Mouse (Mus musculus): ENCODE data around the gene Defb29. TPM values are rescaled to one million over a fixed set of nuclear protein-coding genes. Genes with fewer than 3 reads are reported as not detected.
A peak's percentile ranks its signal among the peaks of the same experiment; 100 is the strongest.

Gene Defb29
- polyA plus RNA-seq, 1 experiment from 2014 or later, result not detected

DNA sequence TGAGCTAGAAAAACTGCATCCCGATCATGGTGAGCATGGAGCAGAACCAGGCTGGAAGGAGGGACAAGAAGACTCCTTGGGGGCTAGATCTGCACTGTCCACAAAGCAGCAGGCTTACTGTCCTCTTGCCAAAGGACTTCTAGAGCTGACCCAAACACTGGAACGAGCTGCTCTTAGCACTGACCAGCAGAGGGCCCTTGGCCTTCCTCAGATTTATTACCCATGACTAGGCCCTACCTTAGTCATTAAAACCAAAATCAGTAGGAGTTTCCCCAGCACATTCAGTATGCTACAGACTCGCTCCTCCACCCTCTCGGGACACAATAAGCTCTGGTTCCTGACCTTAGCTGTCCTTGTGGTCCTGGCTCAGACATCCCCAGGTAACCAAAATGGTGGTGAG lies 21.9 kb downstream of the Defb29 start, which contains the start of gene Defb28:
Defb28 (plus strand) TSS at position 275 of the 400 bp plus-strand sequence.
- Histone ChIP-seq H3K9ac (ENCODE audit: low read depth, low read length) (no peak within 1 kb of the TSS), H3K4me3 (ENCODE audit: low read depth, low read length) (no peak within 1 kb of the TSS), H3K4me1 (replicated peaks; ENCODE audit: control insufficient read depth, insufficient read depth, low read length) (no peaks in the 10 kb centered on the region), H3K4me2 (replicated peaks; ENCODE audit: low read depth) (no peak within 1 kb of the TSS), H3K27me3 (replicated peaks; ENCODE audit: control insufficient read depth, insufficient read depth, low read length) (no peaks in the 10 kb centered on the region), H3K27ac (ENCODE audit: low read depth, low read length) (no peak within 1 kb of the TSS), H3K36me3 (ENCODE audit: control insufficient read depth, insufficient read depth) (no peaks in the 10 kb centered on the region), H3K9me3 (ENCODE audit: control insufficient read depth) (no peaks in the 10 kb centered on the region)
- 0 out of 2 replicates have a peak, but pooled peaks have one; percentile 18 for TF ChIP-seq CTCF (IDR thresholded peaks at IDR 0.05; ENCODE audit: low read depth)
- WGBS, result 71% methylated on average over 4 of the region's 4 CpGs
- no peak for ATAC-seq

DNA sequence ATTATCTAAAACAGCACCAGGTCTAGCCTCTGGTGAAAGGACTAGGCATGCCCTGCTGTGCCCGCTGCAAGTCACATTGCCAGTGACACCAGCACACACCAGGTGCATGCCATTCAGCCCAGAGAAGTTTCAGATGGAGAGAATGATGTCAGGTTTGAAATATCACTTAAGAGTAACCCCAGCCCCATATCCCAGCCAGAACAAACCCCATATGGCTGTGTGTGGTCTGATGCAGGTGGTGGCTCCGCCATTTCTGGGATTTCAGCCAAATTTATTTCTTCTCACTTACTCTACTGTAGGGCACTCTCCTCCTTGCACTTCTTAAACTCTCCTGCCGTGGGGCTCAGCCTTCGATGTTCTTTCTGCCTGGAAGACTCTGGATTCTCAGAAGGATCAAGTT lies 23.8 kb downstream of the Defb29 start:
- Histone ChIP-seq H3K36me3 (ENCODE audit: control insufficient read depth, insufficient read depth) (no peaks in the 10 kb centered on the region), H3K4me3 (ENCODE audit: low read depth, low read length) (no peak overlapping the region), H3K4me2 (replicated peaks; ENCODE audit: low read depth) (no peak overlapping the region), H3K4me1 (replicated peaks; ENCODE audit: control insufficient read depth, insufficient read depth, low read length) (no peaks in the 10 kb centered on the region), H3K9me3 (ENCODE audit: control insufficient read depth) (no peaks in the 10 kb centered on the region), H3K27me3 (replicated peaks; ENCODE audit: control insufficient read depth, insufficient read depth, low read length) (no peaks in the 10 kb centered on the region), H3K9ac (ENCODE audit: low read depth, low read length) (no peak overlapping the region), H3K27ac (ENCODE audit: low read depth, low read length) (no peak overlapping the region)
- ATAC-seq, result no peak
- 67% methylated on average over 4 of the region's 4 CpGs for WGBS
- no peak for TF ChIP-seq CTCF (IDR thresholded peaks at IDR 0.05; ENCODE audit: low read depth)

DNA sequence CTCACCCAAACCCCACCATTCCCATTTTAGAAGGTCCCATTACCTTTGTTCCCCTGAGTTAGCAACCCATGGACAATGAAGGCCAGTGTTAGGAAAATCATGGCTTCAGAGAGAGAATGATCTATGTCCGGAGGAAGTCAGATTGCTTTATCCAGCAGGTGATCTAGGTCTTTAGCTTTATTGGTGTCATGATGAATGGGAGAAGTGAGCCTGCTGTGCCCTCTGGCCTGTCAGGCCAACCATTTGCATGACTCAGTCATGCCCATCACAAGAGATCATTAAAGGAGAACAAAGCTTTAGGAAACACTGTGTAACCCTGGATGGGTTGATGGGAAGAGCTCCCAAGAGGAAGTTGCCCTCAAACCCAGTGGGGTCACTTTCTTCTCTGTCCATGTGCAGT lies 28.3 kb downstream of the Defb29 start, which contains the start of gene Defb26:
Defb26 (minus strand) TSS at position 101 of the 400 bp plus-strand sequence.
- 89% methylated on average over 1 of the region's 1 CpGs for WGBS
- no peak within 1 kb of the TSS for H3K4me3 ChIP-seq (ENCODE audit: low read depth, low read length)
- no peak within 1 kb of the TSS for H3K4me2 ChIP-seq (replicated peaks; ENCODE audit: low read depth)
- H3K4me1 ChIP-seq (replicated peaks; ENCODE audit: control insufficient read depth, insufficient read depth, low read length), result no peaks in the 10 kb centered on the region
- no peak within 1 kb of the TSS for H3K27ac ChIP-seq (ENCODE audit: low read depth, low read length)
- no peak for ATAC-seq
- no peaks in the 10 kb centered on the region for H3K9me3 ChIP-seq (ENCODE audit: control insufficient read depth)
- no peak for TF ChIP-seq CTCF (IDR thresholded peaks at IDR 0.05; ENCODE audit: low read depth)
- no peaks in the 10 kb centered on the region for H3K36me3 ChIP-seq (ENCODE audit: control insufficient read depth, insufficient read depth)
- H3K27me3 ChIP-seq (replicated peaks; ENCODE audit: control insufficient read depth, insufficient read depth, low read length), result no peaks in the 10 kb centered on the region
- no peak within 1 kb of the TSS for H3K9ac ChIP-seq (ENCODE audit: low read depth, low read length)

DNA sequence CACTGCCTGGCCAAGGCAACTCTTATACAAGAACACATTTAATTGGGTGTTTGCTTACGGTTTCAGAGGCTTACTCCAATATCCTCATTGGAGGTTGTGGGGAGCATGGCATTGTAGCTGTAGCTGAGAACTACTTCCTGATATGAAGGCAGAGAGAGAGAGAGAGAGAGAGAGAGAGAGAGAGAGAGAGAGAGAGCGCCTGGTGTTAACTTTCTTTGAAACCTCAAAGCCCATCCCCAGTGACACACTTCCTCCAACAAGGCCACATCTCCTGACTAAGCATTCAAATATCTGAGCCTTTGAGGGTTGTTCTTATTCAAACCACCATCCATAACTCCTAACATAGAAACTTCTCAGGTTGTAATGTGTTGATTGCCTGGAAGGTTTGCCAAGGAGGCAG lies 35.9 kb downstream of the Defb29 start:
- H3K27ac ChIP-seq (ENCODE audit: low read depth, low read length), result no peak overlapping the region
- TF ChIP-seq CTCF (IDR thresholded peaks at IDR 0.05; ENCODE audit: low read depth), result no peak
- no peaks in the 10 kb centered on the region for H3K27me3 ChIP-seq (replicated peaks; ENCODE audit: control insufficient read depth, insufficient read depth, low read length)
- no peaks in the 10 kb centered on the region for H3K36me3 ChIP-seq (ENCODE audit: control insufficient read depth, insufficient read depth)
- H3K9me3 ChIP-seq (ENCODE audit: control insufficient read depth), result no peaks in the 10 kb centered on the region
- H3K4me1 ChIP-seq (replicated peaks; ENCODE audit: control insufficient read depth, insufficient read depth, low read length), result no peaks in the 10 kb centered on the region
- no peak for ATAC-seq
- no peak overlapping the region for H3K4me3 ChIP-seq (ENCODE audit: low read depth, low read length)
- H3K9ac ChIP-seq (ENCODE audit: low read depth, low read length), result no peak overlapping the region
- 88% methylated on average over 2 of the region's 2 CpGs for WGBS
- no peak overlapping the region for H3K4me2 ChIP-seq (replicated peaks; ENCODE audit: low read depth)

DNA sequence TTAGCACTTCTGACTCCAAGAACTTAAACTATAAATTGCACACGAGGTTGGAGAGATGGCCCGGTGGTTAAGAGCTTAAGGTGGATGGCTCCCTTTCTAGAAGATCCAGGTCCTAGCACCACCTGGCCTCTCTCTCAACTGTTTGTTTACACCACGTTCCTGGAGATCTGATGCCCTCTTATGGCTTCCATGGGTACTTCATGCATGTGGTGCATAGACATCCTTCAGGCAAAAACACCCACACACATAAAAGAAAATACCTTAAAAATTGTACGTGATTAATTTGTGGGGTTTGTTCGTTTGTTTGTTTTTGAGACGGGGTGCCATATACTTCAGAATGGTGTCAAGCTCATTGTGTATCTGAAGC lies 39.1 kb downstream of the Defb29 start:
- no peaks in the 10 kb centered on the region for H3K36me3 ChIP-seq (ENCODE audit: control insufficient read depth, insufficient read depth)
- no peaks in the 10 kb centered on the region for H3K27me3 ChIP-seq (replicated peaks; ENCODE audit: control insufficient read depth, insufficient read depth, low read length)
- no peak overlapping the region for H3K4me2 ChIP-seq (replicated peaks; ENCODE audit: low read depth)
- H3K9me3 ChIP-seq (ENCODE audit: control insufficient read depth), result no peaks in the 10 kb centered on the region
- H3K9ac ChIP-seq (ENCODE audit: low read depth, low read length), result no peak overlapping the region
- no peak overlapping the region for H3K27ac ChIP-seq (ENCODE audit: low read depth, low read length)
- no peak overlapping the region for H3K4me3 ChIP-seq (ENCODE audit: low read depth, low read length)
- 79% methylated on average over 6 of the region's 6 CpGs for WGBS
- H3K4me1 ChIP-seq (replicated peaks; ENCODE audit: control insufficient read depth, insufficient read depth, low read length), result no peaks in the 10 kb centered on the region
- peak; percentile 48 for TF ChIP-seq CTCF (IDR thresholded peaks at IDR 0.05; ENCODE audit: low read depth)
- ATAC-seq, result no peak

DNA sequence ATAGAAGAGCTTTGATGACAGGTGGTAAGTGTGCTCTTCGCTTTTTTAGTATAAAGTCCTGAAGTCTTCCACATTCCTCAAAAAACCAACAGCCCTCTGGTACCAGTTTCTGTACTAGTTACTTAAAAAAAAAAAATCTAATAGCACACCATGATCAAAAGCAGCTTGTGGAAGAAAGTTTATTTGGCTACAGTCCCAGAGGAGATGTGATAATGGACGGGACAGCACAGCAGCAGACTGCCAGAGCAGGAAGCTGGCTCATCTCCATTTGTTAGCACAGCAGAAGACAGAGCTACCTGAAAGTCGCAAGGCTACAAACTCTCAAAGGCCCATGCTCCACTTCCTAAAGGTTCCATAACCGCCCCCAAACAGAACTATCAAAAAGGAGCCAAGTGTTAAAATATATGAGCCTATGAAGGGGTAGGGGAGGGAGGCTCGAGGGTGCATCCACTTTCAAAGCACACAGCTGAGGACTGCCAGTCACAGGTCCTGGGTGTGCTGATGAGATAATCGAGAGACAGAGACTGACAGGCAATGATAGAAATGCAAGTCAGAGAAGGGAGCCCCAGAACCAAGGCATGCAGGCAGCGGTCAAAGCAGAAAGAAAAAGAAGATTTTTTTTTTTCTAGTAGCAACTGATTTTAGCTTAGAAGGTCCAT lies 39.6 kb downstream of the Defb29 start:
- Histone ChIP-seq H3K9ac (ENCODE audit: low read depth, low read length) (no peak overlapping the region), H3K4me2 (replicated peaks; ENCODE audit: low read depth) (no peak overlapping the region), H3K4me3 (ENCODE audit: low read depth, low read length) (no peak overlapping the region), H3K36me3 (ENCODE audit: control insufficient read depth, insufficient read depth) (no peaks in the 10 kb centered on the region), H3K4me1 (replicated peaks; ENCODE audit: control insufficient read depth, insufficient read depth, low read length) (no peaks in the 10 kb centered on the region), H3K9me3 (ENCODE audit: control insufficient read depth) (no peaks in the 10 kb centered on the region), H3K27me3 (replicated peaks; ENCODE audit: control insufficient read depth, insufficient read depth, low read length) (no peaks in the 10 kb centered on the region), H3K27ac (ENCODE audit: low read depth, low read length) (no peak overlapping the region)
- WGBS, result 77% methylated on average over 7 of the region's 7 CpGs
- no peak for TF ChIP-seq CTCF (IDR thresholded peaks at IDR 0.05; ENCODE audit: low read depth)
- ATAC-seq, result no peak
